Mouse (Mus musculus): ENCODE measurements around the gene Pakap. TPM values are rescaled to one million over a fixed set of nuclear protein-coding genes. Genes with fewer than 3 reads are reported as not detected.

The Pakap gene
- polyA plus RNA-seq, 1 experiment = 7.1 TPM

DNA sequence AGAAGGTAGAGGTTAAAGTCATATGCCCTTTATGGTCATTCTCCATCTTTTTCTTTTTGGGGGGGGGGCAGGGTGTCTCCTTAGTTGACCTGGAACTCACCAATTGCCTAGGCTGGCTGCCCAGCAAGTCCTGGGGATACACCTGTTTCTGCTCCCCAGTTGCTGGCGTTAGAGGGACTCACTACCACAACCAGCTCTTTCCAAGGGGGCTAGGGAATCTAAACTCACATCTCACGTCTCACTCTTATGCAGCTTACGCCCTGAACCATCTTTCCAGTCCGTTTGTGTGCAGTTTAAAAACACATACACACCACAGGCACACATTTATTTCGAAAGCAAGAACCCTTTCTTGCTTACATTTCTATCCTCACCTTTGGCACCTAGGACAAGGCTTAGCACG is 34.3 kb upstream of the Pakap start:
- no peaks in the 10 kb centered on the region for H3K79me3 ChIP-seq (ENCODE audit: low read depth)
- H3ac ChIP-seq (ENCODE audit: control insufficient read depth, insufficient read length, low read depth) = no peak overlapping the region
- H3K36me3 ChIP-seq (ENCODE audit: control insufficient read depth, insufficient read depth) = no peaks in the 10 kb centered on the region
- H3K79me2 ChIP-seq (ENCODE audit: control insufficient read depth, insufficient read depth) = no peaks in the 10 kb centered on the region
- no peak overlapping the region for H3K4me3 ChIP-seq (ENCODE audit: insufficient read depth, poor library complexity, severe bottlenecking)
- TF ChIP-seq MYOD1 (IDR thresholded peaks at IDR 0.05; ENCODE audit: control insufficient read depth, insufficient read length, low read depth) (no peak), MAX (IDR thresholded peaks at IDR 0.05) (no peak), USF1 (IDR thresholded peaks at IDR 0.05; ENCODE audit: low read depth) (no peak), CEBPB (IDR thresholded peaks at IDR 0.05; ENCODE audit: low read depth) (no peak), CTCF (IDR thresholded peaks at IDR 0.05; ENCODE audit: control insufficient read depth, insufficient read depth, insufficient read length) (no peak), MYOG (IDR thresholded peaks at IDR 0.05; ENCODE audit: control insufficient read depth, extremely low read depth, insufficient read length) (no peak), FOSL1 (IDR thresholded peaks at IDR 0.05; ENCODE audit: insufficient read depth, low read length, poor library complexity, severe bottlenecking) (no peak)
- H3K27me3 ChIP-seq (ENCODE audit: control insufficient read depth, insufficient read depth, insufficient read length) = no peaks in the 10 kb centered on the region

DNA sequence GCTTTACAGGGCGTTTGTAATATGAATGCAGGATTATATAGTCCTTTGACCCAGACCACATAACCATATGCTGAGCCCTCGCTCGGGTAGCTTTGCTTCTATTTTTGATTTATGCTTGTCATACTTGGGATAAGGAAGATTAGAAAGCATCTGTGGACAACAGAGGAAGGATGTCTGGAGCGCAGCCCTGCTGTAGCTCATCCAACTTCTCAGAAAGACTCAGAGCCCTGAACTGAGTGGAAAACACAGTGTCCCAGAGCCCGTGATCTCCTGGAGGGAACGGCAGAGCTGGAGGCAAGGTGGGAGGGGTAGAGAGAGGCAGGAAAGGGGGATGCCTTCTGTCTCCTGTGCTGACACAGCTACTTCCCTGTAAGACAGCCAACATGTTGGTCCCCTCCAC is 33.7 kb upstream of the Pakap start:
- H3K27me3 ChIP-seq (ENCODE audit: control insufficient read depth, insufficient read depth, insufficient read length) = no peaks in the 10 kb centered on the region
- H3K4me3 ChIP-seq (ENCODE audit: insufficient read depth, poor library complexity, severe bottlenecking) = no peak overlapping the region
- no peaks in the 10 kb centered on the region for H3K36me3 ChIP-seq (ENCODE audit: control insufficient read depth, insufficient read depth)
- no peaks in the 10 kb centered on the region for H3K79me2 ChIP-seq (ENCODE audit: control insufficient read depth, insufficient read depth)
- no peaks in the 10 kb centered on the region for H3K79me3 ChIP-seq (ENCODE audit: low read depth)
- no peak overlapping the region for H3ac ChIP-seq (ENCODE audit: control insufficient read depth, insufficient read length, low read depth)
- TF ChIP-seq CEBPB (IDR thresholded peaks at IDR 0.05; ENCODE audit: low read depth) (no peak), MYOG (IDR thresholded peaks at IDR 0.05; ENCODE audit: control insufficient read depth, extremely low read depth, insufficient read length) (no peak)

- H3K4me3 ChIP-seq (ENCODE audit: insufficient read depth, poor library complexity, severe bottlenecking) = no peak overlapping the region
- no peaks in the 10 kb centered on the region for H3K36me3 ChIP-seq (ENCODE audit: control insufficient read depth, insufficient read depth)
- no peaks in the 10 kb centered on the region for H3K27me3 ChIP-seq (ENCODE audit: control insufficient read depth, insufficient read depth, insufficient read length)
- TF ChIP-seq FOSL1 (IDR thresholded peaks at IDR 0.05; ENCODE audit: insufficient read depth, low read length, poor library complexity, severe bottlenecking) = no peak
- H3K79me2 ChIP-seq (ENCODE audit: control insufficient read depth, insufficient read depth) = no peaks in the 10 kb centered on the region
- H3ac ChIP-seq (ENCODE audit: control insufficient read depth, insufficient read length, low read depth) = no peak overlapping the region
- no peaks in the 10 kb centered on the region for H3K79me3 ChIP-seq (ENCODE audit: low read depth)
These were observed 32.9 kb upstream of the Pakap start for GRCm38 (mm10) chr4:57535087-57535486.

GRCm38 (mm10) chr4:57538029-57538688 is 29.8 kb upstream of the Pakap start:
- Histone ChIP-seq H3K79me3 (ENCODE audit: low read depth) (no peaks in the 10 kb centered on the region), H3K4me3 (ENCODE audit: insufficient read depth, poor library complexity, severe bottlenecking) (no peak overlapping the region), H3K27me3 (ENCODE audit: control insufficient read depth, insufficient read depth, insufficient read length) (no peaks in the 10 kb centered on the region), H3ac (ENCODE audit: control insufficient read depth, insufficient read length, low read depth) (no peak overlapping the region), H3K79me2 (ENCODE audit: control insufficient read depth, insufficient read depth) (no peaks in the 10 kb centered on the region), H3K36me3 (ENCODE audit: control insufficient read depth, insufficient read depth) (no peaks in the 10 kb centered on the region)
- no peak for TF ChIP-seq FOSL1 (IDR thresholded peaks at IDR 0.05; ENCODE audit: insufficient read depth, low read length, poor library complexity, severe bottlenecking)
- no peak for TF ChIP-seq CEBPB (IDR thresholded peaks at IDR 0.05; ENCODE audit: low read depth)
- TF ChIP-seq CTCF (IDR thresholded peaks at IDR 0.05; ENCODE audit: control insufficient read depth, insufficient read depth, insufficient read length) = no peak
- TF ChIP-seq MYOG (IDR thresholded peaks at IDR 0.05; ENCODE audit: control insufficient read depth, extremely low read depth, insufficient read length) = no peak
- TF ChIP-seq MYOD1 (IDR thresholded peaks at IDR 0.05; ENCODE audit: control insufficient read depth, insufficient read length, low read depth) = no peak

DNA sequence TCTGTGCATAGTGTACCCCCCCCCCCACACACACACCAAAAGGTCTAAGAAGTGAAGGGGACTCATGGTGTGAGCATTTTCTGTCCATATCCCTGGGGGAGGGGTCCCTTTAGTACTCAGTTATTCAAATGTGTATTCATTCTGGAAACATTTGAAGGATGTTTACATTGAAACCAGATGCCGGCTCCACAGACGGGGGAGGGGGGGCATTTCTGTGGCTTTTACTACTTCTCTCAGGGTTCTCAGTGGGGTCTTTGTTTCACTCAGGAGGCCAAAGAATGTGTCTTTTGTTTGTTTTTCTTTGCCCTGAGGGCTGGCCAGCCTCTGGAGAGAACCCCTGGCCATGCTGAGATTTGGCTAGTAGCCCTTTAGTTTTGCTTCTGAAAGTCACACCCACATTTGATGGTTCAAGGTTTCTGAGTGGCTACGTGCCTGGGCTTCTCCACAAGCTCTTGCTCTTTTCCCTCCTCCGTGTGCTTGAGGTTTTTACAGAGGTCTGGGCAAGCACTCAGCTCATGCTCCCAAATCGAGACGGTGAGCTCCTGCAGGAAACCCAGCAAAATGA is 24.2 kb upstream of the Pakap start:
- TF ChIP-seq MYOG (IDR thresholded peaks at IDR 0.05; ENCODE audit: control insufficient read depth, extremely low read depth, insufficient read length) = no peak
- TF ChIP-seq CTCF (IDR thresholded peaks at IDR 0.05; ENCODE audit: control insufficient read depth, insufficient read depth, insufficient read length) = no peak
- no peak for TF ChIP-seq USF1 (IDR thresholded peaks at IDR 0.05; ENCODE audit: low read depth)
- no peak for TF ChIP-seq MYOD1 (IDR thresholded peaks at IDR 0.05; ENCODE audit: control insufficient read depth, insufficient read length, low read depth)
- peak; percentile 93 for TF ChIP-seq MAX (IDR thresholded peaks at IDR 0.05)
- TF ChIP-seq FOSL1 (IDR thresholded peaks at IDR 0.05; ENCODE audit: insufficient read depth, low read length, poor library complexity, severe bottlenecking) = no peak
- TF ChIP-seq CEBPB (IDR thresholded peaks at IDR 0.05; ENCODE audit: low read depth) = no peak
- Histone ChIP-seq H3K79me3 (ENCODE audit: low read depth) (no peaks in the 10 kb centered on the region), H3K27me3 (ENCODE audit: control insufficient read depth, insufficient read depth, insufficient read length) (no peaks in the 10 kb centered on the region), H3K79me2 (ENCODE audit: control insufficient read depth, insufficient read depth) (no peaks in the 10 kb centered on the region), H3K36me3 (ENCODE audit: control insufficient read depth, insufficient read depth) (no peaks in the 10 kb centered on the region), H3ac (ENCODE audit: control insufficient read depth, insufficient read length, low read depth) (peak overlapping the region; percentile 24), H3K4me3 (ENCODE audit: insufficient read depth, poor library complexity, severe bottlenecking) (no peak overlapping the region)

DNA sequence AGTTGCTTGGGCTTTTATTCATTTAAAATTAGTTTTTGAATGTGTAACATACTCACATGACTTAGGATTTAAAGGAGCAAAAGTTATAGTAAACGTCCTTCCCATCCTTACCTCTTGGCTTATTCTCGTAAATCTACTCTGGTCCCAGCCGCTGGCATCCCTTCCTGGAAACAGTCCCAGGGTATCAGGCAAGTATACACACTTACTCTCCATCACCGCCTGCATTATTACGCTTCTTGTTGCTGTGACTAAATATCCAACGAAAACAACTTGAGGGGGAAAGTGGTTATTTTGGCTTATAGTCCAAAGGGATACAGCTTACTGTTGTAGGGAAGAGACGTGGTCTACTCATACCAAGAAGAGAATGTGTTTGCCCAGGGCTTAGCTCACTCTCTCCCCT is 20.2 kb upstream of the Pakap start:
- Histone ChIP-seq H3ac (ENCODE audit: control insufficient read depth, insufficient read length, low read depth) (no peak overlapping the region), H3K4me3 (ENCODE audit: insufficient read depth, poor library complexity, severe bottlenecking) (no peak overlapping the region), H3K79me3 (ENCODE audit: low read depth) (no peaks in the 10 kb centered on the region), H3K79me2 (ENCODE audit: control insufficient read depth, insufficient read depth) (no peaks in the 10 kb centered on the region), H3K36me3 (ENCODE audit: control insufficient read depth, insufficient read depth) (no peaks in the 10 kb centered on the region), H3K27me3 (ENCODE audit: control insufficient read depth, insufficient read depth, insufficient read length) (no peaks in the 10 kb centered on the region)
- TF ChIP-seq MYOD1 (IDR thresholded peaks at IDR 0.05; ENCODE audit: control insufficient read depth, insufficient read length, low read depth) (no peak), MYOG (IDR thresholded peaks at IDR 0.05; ENCODE audit: control insufficient read depth, extremely low read depth, insufficient read length) (no peak), MAX (IDR thresholded peaks at IDR 0.05) (no peak), USF1 (IDR thresholded peaks at IDR 0.05; ENCODE audit: low read depth) (no peak), CTCF (IDR thresholded peaks at IDR 0.05; ENCODE audit: control insufficient read depth, insufficient read depth, insufficient read length) (no peak)
